Mouse (Mus musculus): Measurements from ENCODE around the gene Bmp8a.
"Not testable (repeated sequence)": the region's sequence is repeated elsewhere in the genome, so short reads cannot be mapped to it uniquely, and the experiment has no call there.

The Bmp8a gene

DNA sequence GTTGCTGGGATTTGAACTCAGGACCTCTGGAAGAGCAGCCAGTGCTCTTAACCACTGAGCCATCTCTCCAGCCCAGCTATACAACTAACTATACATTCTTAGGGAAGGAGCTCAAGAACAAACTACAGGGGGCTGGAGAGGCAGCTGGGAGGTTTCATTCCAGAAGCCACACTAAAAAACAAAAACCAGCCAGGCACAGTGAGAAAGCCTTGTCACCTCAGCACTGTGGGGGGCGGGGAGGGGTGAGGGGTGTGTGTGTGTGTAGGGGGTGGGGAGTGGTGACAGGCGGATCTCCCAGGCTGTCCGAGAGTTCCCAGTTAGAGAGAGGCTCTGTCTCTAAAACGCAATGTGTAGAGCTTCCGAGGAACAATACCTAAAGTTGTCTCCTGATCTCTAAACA is 11.7 kb downstream of the Bmp8a start:
- DNase-seq (ENCODE audit: low spot score) = no peak

GRCm38 (mm10) chr4:123328946-123329345 is 14.1 kb downstream of the Bmp8a start:
- DNase-seq (ENCODE audit: low spot score) = no peak

- DNase-seq (ENCODE audit: low spot score) = no peak
These were observed 15.4 kb downstream of the Bmp8a start for GRCm38 (mm10) chr4:123327630-123328029.

- no peak for DNase-seq (ENCODE audit: low spot score)
These were observed 17.0 kb downstream of the Bmp8a start for GRCm38 (mm10) chr4:123326087-123326486.

GRCm38 (mm10) chr4:123323534-123323933 is 19.5 kb downstream of the Bmp8a start, which contains the start of gene Oxct2a:
Gene Oxct2a, minus strand, starts transcription at chr4:123323634.
- no peak for DNase-seq (ENCODE audit: low spot score)

- DNase-seq (ENCODE audit: low spot score) = not testable (repeated sequence)
These were observed 20.1 kb downstream of the Bmp8a start for GRCm38 (mm10) chr4:123322910-123323309.

- DNase-seq (ENCODE audit: low spot score) = no peak
These were observed 28.6 kb downstream of the Bmp8a start for GRCm38 (mm10) chr4:123314497-123314896.

GRCm38 (mm10) chr4:123313010-123313409 is 30.0 kb downstream of the Bmp8a start:
- DNase-seq (ENCODE audit: low spot score) = no peak

DNA sequence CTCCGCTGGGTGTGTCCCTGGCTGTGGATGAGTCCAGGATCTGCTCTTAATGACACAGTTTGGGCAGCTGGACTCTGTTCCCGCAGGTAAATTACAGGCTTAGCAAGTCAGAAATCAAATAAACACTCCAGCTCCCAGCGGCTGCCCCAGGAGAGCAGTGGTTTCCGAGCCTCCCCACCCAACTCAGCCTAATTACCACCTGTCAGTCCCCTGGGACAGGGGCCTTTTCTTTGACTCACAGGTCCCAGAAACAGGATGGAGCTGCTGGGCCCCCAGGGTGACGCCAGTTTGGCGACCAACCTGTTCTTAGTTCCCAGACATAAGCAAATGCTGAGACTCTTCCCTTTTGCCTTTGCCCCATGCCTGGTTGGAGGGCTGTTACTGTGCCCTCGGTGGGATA is 31.2 kb downstream of the Bmp8a start:
- no peak for DNase-seq (ENCODE audit: low spot score)

- DNase-seq (ENCODE audit: low spot score) = no peak
These were observed 34.8 kb downstream of the Bmp8a start for GRCm38 (mm10) chr4:123308292-123308691.

- no peak for DNase-seq (ENCODE audit: low spot score)
These were observed 36.1 kb downstream of the Bmp8a start for GRCm38 (mm10) chr4:123306999-123307398.

- peak; percentile 83 for DNase-seq (ENCODE audit: low spot score)
These were observed 37.3 kb downstream of the Bmp8a start for GRCm38 (mm10) chr4:123305789-123306188.

DNA sequence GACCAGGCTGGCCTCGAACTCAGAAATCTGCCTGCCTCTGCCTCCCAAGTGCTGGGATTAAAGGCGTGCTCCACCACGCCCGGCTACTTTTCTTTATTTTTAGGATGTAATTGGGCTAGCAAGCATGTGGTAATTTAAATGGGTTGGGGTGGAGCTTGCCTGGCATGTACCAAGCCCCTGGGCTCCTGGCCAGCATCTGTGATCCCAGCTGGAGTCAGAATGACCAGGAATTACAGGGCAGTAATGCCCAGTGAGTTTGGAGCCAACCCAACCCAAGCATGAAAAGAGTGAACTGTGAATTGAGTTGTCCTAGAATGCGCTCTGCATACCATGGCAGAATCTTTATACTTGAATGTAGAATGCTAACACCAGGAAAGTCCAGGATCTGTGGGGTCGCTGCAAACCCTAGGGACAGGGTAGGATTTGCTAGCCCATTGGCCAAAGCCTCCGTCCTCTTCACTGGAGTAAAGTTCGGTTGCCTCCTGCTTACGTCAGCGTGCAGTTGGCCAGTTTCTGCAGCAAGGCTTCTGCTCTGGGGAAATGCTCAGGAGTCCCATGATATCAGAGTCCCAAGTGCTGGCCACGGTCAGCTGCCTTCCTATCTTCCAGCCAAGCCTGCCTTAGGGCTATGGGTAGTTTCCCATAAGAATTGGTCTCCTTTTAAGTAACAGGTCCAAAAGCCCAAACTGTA is 43.9 kb downstream of the Bmp8a start:
- no peak for DNase-seq (ENCODE audit: low spot score)

DNA sequence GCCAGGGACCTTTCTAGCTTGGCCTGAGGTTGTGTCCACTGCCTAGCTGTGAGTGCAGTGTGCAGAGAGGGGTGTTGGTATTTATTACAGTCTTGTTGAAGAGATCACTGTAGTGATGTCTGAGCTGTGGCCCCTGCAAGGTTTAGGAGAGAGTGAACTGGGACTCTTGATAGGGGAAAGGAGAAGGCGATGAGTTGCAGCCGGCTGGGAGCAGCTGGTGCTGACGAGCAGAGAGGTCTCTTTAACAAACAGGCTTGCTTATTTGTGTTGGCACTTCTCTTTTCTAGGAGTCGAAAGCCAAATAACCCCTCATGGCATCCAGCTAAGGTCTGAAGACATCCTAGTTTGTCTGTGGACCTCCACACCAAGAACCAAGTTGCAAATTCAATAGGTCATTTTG is 44.8 kb downstream of the Bmp8a start:
- no peak for DNase-seq (ENCODE audit: low spot score)

DNA sequence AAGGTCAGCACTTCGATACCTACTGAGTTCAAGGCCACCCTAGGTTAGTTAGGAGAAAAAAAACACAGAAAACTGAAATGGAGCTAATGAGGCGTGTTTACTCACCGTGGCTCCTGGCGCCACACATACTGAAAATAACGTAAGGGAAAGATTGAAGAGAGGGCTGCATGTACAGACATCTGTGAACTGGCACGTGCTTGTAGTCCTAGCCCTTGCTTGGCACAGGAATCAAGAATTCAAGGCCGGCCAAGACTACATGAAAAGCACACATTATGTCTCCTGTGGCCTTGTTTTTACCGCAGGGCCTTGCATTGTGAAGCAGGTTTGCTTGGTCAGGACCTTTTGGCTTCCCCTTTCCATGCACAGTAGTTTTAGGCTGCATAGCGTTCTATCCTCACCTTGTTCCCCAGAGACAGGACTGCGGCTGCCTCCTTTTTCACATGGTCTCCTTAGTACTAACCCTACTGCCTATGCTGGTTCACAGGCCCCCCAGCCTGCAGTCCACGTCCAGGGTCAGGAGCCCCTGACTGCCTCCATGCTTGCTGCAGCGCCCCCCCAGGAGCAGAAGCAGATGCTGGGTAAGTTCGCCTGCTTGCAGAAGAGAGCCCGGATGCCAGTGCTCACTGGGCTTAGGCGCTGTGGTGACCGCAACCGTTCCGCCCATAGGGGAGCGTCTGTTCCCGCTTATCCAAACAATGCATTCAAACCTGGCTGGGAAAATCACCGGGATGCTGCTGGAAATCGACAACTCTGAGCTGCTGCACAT is 45.7 kb downstream of the Bmp8a start:
- no peak for DNase-seq (ENCODE audit: low spot score)

GRCm38 (mm10) chr4:123296148-123296534 is 46.9 kb downstream of the Bmp8a start:
- DNase-seq (ENCODE audit: low spot score) = no peak

DNA sequence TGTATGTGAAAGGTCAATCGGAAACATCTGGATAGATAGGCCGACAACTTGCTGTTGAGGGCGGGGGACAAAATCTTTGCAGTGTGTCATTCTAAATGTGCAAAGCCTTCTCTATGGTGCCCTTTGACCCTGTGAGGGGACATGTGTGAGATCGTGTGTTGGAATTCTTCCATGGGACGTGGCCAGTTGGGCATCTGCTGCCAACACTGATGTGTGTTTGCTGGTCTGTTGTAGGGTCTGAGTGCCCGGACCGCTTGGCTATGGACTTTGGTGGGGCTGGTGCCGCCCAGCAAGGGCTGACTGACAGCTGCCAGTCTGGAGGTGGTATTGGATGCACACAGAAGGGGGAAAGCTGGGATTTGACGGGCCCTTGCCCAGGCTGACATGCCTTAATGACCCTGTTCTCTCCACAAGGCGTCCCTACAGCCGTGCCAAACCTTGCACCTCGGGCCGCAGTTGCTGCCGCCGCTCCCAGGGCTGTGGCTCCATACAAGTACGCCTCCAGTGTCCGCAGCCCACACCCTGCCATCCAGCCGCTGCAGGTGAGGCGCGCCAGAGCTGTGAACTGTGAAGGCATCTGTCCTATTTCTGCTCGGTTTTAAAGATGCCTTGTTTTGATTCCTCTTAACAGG is 47.4 kb downstream of the Bmp8a start:
- no peak for DNase-seq (ENCODE audit: low spot score)

DNA sequence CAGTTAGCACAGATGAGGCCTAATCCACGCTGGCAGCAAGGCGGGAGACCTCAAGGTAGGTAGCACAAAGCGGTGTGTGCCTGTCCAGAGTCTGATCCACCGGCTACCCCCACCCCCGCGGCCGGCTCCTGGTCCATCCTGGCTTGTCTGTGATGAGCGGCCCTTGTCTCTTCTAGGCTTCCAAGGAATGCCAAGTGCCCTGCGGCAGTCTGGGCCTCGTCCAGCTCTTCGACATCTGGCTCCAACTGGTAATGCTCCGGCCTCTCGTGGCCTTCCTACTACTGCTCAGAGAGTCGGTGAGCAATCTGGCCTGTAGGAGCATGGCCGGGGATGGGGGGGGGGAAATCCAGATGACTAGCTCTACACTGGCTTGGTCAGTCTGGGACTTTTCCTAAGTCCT is 48.0 kb downstream of the Bmp8a start:
- not testable (repeated sequence) for DNase-seq (ENCODE audit: low spot score)

- no peak for DNase-seq (ENCODE audit: low spot score)
These were observed 49.2 kb downstream of the Bmp8a start for GRCm38 (mm10) chr4:123293661-123294443.

- DNase-seq (ENCODE audit: low spot score) = no peak
These were observed 50.1 kb downstream of the Bmp8a start for GRCm38 (mm10) chr4:123292989-123293388.

GRCm38 (mm10) chr4:123292390-123292789 is 50.7 kb downstream of the Bmp8a start:
- DNase-seq (ENCODE audit: low spot score) = no peak

DNA sequence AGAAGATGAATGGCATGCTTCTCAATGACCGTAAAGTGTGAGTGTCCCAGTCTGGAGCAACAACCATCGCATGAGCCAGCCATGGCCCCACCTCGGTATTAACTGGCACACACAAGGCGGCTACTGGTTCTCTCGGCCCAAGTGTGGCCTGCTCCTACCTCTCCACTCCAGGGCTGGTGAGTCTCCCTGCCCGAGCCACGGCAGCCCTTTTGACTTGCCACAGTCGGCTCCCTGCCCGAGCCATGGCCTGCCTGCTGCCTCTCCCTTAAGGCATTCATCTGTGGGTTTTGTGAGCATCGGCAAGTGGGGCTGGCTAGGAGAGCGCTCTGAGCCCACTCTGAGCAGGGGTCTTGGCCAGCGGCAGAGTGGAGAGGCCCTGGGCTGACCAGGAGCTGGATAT is 54.0 kb downstream of the Bmp8a start:
- DNase-seq (ENCODE audit: low spot score) = no peak
